Comparison of ENCODE assay signal across 8 mouse cellular contexts in the genomic region with DNA sequence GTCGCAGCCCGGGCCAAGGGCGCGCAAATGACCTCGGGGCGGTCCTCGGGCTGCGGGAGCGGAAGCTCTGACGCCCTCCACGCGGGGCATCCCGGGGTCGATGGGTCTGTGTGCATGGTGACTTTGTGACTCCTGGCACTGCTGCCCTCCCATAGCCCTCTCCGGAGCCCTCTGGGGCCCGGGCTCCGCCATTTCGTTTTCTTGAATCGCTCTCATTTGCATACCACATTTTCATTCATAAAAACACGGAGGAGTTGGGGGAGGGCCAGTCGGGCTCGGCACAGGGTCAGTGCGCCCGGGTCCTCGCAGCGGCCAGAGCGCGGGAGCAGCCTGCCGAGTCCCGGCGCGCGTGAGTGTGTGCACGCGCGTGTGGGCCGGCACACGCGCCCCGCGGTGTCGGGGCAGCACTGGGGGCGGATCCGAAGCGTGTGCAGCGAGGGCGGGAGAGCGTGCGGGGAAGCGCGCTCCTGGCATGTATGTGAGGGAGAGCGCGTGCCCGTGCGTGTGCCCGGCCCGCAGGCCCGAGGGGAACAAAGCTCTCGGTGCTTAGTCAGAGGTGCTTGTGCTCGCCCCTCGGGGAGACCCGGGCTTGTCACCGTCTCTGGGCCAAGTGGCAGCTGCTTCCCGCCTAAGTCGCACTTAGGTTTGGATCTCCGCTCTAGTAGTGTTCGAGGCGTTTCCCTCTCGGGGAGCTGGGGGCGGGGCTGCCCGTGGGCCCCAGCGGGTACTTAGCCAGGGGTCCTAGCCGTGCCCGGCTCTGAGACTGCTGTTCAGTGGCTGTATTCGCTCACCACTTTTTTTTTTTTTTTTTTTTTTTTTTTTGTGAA. TPM values are rescaled to one million over a fixed set of nuclear protein-coding genes. Genes with fewer than 3 reads are reported as not detected.
DNase-seq lines count a peak whose midpoint lies in the region; ATAC-seq and TF ChIP-seq lines count a peak whose summit lies in the region.

No protein-coding gene starts in this region.

- under 1% methylated on average over 74 of the region's 75 CpGs for WGBS in cerebellum, adult 2 months

- no peaks in the 10 kb centered on the region for H3K27me3 ChIP-seq in cerebellum, adult 2 months (ENCODE audit: control insufficient read depth, insufficient read depth, low read length)

- H3K27ac ChIP-seq in cerebellum, adult 2 months (ENCODE audit: insufficient read depth, low read length) = peak overlapping the region; percentile 98

- DNase-seq in MN1 (ENCODE audit: low spot score) = peak; percentile 86
- DNase-seq in cerebellum, adult 2 months = peak; percentile 88 to 90
- peak; percentile 77 for DNase-seq in forelimb bud, embryonic 11.5 days (ENCODE audit: low read depth, low spot score)
- DNase-seq in layer of hippocampus, postnatal 14 days (ENCODE audit: low spot score in 2 of 2) = peak; percentile 77 to 80
- DNase-seq in lung, postnatal 14 days = peak; percentile 64
- peak; percentile 70 for DNase-seq in ovary, postnatal 36 days (ENCODE audit: low spot score)
- DNase-seq in thymus, postnatal 14 days = peak; percentile 80

- ATAC-seq in hematopoietic stem cell, adult 5-6 weeks (replicated peaks in 1 of 2; ENCODE audit: insufficient read depth in 1 of 2, low FRiP score in 2 of 2, low TSS enrichment in 1 of 2, low read depth in 1 of 2, poor library complexity in 2 of 2, severe bottlenecking in 2 of 2) = peak; percentile 36 to 43

- peak overlapping the region; percentile 83 for H3K4me3 ChIP-seq in cerebellum, adult 2 months (replicated peaks; ENCODE audit: insufficient read depth, low read depth, low read length)

- TF ChIP-seq CTCF in cerebellum, adult 2 months (IDR thresholded peaks at IDR 0.05; ENCODE audit: borderline replicate concordance, insufficient read depth, low read depth, low read length) = no peak

- TF ChIP-seq POLR2A in cerebellum, adult 2 months (IDR thresholded peaks at IDR 0.05; ENCODE audit: borderline replicate concordance, insufficient read depth, low read length) = peak; percentile 76

- H3K4me1 ChIP-seq in cerebellum, adult 2 months (ENCODE audit: control insufficient read depth, insufficient read depth, low read length) = no peaks in the 10 kb centered on the region; the same call in none of the 2 replicates

RNA-seq across cellular contexts. Expression of gene Spred2, which starts 1.2 kb away (rescaled TPM):
- polyA plus RNA-seq in cerebellum, adult 2 months (2012; rRNA removed) = 40.3 and 40.6 TPM in 2 replicates
- total RNA-seq in hematopoietic stem cell, adult 5-6 weeks (2017) = 4.9 and 11.3 TPM in 2 replicates
- total RNA-seq in layer of hippocampus, postnatal 14 days (2021) = 10 to 100 TPM; 82.5 to 88.9 TPM

Comparison
In these comparisons a context has a peak if more than half of its experiments do, and no peak if none do; other contexts are left out.
1. Peak in every context shown above with its lines: DNase-seq, ATAC-seq, H3K4me3 ChIP-seq and H3K27ac ChIP-seq.